Mouse (Mus musculus) embryonic stem cell, embryonic (primary cell): ENCODE measurements around the gene Tspan4.

Experiments used
- CTCF ChIA-PET, 4 experiments: fragments of 300-600 bp in 2 of 4; fragments of 350-600 bp in 2 of 4; sonication (Branson Sonifier 250); formaldehyde crosslinking; loops; one replicate each; lab custom pipeline; 2022; ENCODE audit warnings: inconsistent platforms in 2 of 4; lab: Charles Lee
- POLR2A ChIA-PET, 4 experiments: fragments of 300-600 bp in 2 of 4; fragments of 350-600 bp in 2 of 4; sonication (Branson Sonifier 250); formaldehyde crosslinking; loops; one replicate each; lab custom pipeline; 2022; ENCODE audit warnings: antibody characterized with exemption in 4 of 4, inconsistent platforms in 1 of 4; lab: Charles Lee

Tspan4 gene

GRCm38 (mm10) chr7:141470637-141470944, 4.4 kb upstream of the Tspan4 start:
- CTCF ChIA-PET = interaction anchor here (0.5 to 3.8 kb wide), 6 partner anchors 10 to 67 kb away, joined by 3 to 46 read pairs (median 6); partner anchors contain the start of gene Cracr2b (in 1 of the 4)
- POLR2A ChIA-PET = interaction anchor here in 3 of 4 experiments (0.5 to 38.4 kb wide), 13 partner anchors 3 to 771 kb away, joined by 3 to 944 read pairs (median 5); partner anchors contain the start of genes Cd151 (in 2 of the 3), Cracr2b (in 2 of the 3), Pnpla2 (in 2 of the 3) and Rplp2 (in 2 of the 3)

GRCm38 (mm10) chr7:141471236-141471635, 3.8 kb upstream of the Tspan4 start:
- POLR2A ChIA-PET = interaction anchor here in 3 of 4 experiments (0.7 to 38.4 kb wide), 9 partner anchors 2 to 771 kb away, joined by 3 to 944 read pairs (median 7); partner anchors contain the start of genes Cd151 (in 2 of the 3), Cracr2b (in 2 of the 3), Pnpla2 (in 2 of the 3) and Rplp2 (in 2 of the 3)
- CTCF ChIA-PET = interaction anchor here in 3 of 4 experiments (0.6 to 2.0 kb wide), 5 partner anchors 10 to 626 kb away, joined by 3 to 10 read pairs (median 5); partner anchors contain the start of gene Cracr2b (in 1 of the 3)

DNA sequence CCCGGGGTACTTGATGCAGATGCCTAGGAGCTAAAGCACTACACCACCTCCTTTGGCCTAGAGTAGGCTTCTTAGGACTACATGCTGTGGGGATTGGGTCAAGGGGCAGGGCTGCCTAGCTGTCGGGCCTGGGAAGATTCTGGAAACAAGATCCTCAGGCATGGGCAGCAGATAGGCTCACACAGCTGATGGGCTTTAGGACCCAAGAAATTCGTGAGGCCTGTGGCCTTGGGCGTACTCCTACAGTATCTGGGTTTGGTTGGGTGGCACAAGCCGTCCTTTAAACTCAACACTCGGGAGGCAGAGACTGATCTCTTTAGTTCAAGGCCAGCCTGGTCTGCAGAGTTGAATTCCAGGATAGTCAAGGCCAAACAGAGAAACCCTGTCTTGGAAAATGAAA, 2.8 kb upstream of the Tspan4 start:
- CTCF ChIA-PET = interaction anchor here in 3 of 4 experiments (0.6 to 2.0 kb wide), 5 partner anchors 9 to 77 kb away, joined by 3 to 10 read pairs (median 5); partner anchors contain the start of gene Cracr2b (in 1 of the 3)
- POLR2A ChIA-PET = interaction anchor here in 2 of 4 experiments (0.6 to 38.4 kb wide), 6 partner anchors 1 to 87 kb away, joined by 4 to 944 read pairs (median 293); partner anchors contain the start of genes Cd151 (in 2 of the 2), Cracr2b (in 2 of the 2), Pnpla2 (in 2 of the 2) and Rplp2 (in 2 of the 2)

DNA sequence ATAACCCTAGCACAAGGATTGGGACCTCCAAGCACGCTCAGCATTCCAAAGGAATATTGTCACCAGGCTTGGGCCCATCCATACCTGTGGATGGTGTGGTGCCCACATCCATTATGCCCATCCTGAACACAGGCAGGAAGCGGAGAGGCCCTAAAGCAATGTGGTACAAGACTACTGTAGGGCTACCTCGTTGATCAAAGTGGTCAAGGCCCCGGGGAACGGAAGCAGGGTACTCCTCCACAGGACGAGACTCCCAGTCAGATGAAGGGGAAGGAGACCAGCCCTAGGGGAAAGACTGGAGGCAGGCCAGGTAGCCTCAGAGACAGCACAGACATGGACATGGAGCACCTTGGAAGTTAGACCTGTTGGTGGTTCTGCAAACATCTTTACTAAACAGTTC, 2.3 kb upstream of the Tspan4 start:
- CTCF ChIA-PET = interaction anchor here in 2 of 4 experiments (1.8 to 2.0 kb wide), 2 partner anchors 8 kb away, joined by 7 to 10 read pairs; no protein-coding TSS in a partner anchor
- POLR2A ChIA-PET = interaction anchor here in 2 of 4 experiments (0.8 to 38.4 kb wide), 4 partner anchors 14 to 67 kb away, joined by 3 to 944 read pairs (median 292); partner anchors contain the start of genes Cd151 (in 2 of the 2), Cracr2b (in 2 of the 2), Pnpla2 (in 2 of the 2) and Rplp2 (in 2 of the 2)

DNA sequence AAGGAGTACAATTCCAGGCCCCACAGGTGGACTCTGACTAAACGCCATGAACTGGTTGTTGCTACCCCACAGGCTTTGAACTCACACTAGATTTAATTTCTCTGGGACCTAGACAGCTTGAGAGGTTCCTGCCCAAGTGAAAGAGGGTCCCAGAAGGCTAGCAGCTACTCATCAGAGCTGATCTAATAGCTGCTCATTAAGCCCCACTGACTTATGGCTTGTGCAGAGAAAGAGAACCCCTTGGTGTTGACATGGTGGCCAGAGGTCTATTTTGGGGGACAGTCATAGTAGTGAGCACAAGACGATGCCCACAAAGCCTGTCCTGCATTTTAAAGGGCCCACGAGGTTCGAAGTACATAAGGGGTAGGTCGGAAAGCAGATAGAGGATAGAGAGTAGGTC, 880 bp upstream of the Tspan4 start:
- ChIA-PET CTCF (interaction anchor here in 2 of 4 experiments (0.6 to 1.3 kb wide), 2 partner anchors 15 to 66 kb away, joined by 3 read pairs; no protein-coding TSS in a partner anchor), POLR2A (interaction anchor here (0.7 to 38.4 kb wide), 9 partner anchors 13 to 40 kb away, joined by 3 to 944 read pairs (median 4); partner anchors contain the start of genes Cd151 (in 2 of the 4), Cracr2b (in 2 of the 4), Pnpla2 (in 2 of the 4) and Rplp2 (in 2 of the 4))

- POLR2A ChIA-PET = interaction anchor here in 3 of 4 experiments (0.7 to 38.4 kb wide), 45 partner anchors 8 to 619 kb away, joined by 3 to 944 read pairs (median 4); partner anchors contain the start of genes Chid1 (in 3 of the 3), Pnpla2 (in 3 of the 3), Cd151 (in 2 of the 3) and Cracr2b (in 2 of the 3)
- CTCF ChIA-PET = interaction anchor here in 3 of 4 experiments (0.6 to 2.0 kb wide), 7 partner anchors 9 to 534 kb away, joined by 3 to 9 read pairs (median 4); partner anchors contain the start of genes Cd151 (in 1 of the 3) and Cracr2b (in 1 of the 3)
Measured at GRCm38 (mm10) chr7:141475805-141476158, 742 bp downstream of the Tspan4 start.

- ChIA-PET POLR2A (interaction anchor here (0.6 to 38.4 kb wide), 45 partner anchors 8 to 1550 kb away, joined by 3 to 944 read pairs (median 4); partner anchors contain the start of genes Chid1 (in 3 of the 4), Pnpla2 (in 3 of the 4), Cd151 (in 2 of the 4) and Cracr2b (in 2 of the 4)), CTCF (interaction anchor here (0.6 to 2.0 kb wide), 17 partner anchors 8 to 1335 kb away, joined by 3 to 11 read pairs (median 4); partner anchors contain the start of genes Cd151 (in 1 of the 4), Cracr2b (in 1 of the 4) and Eps8l2 (in 1 of the 4))
Measured at GRCm38 (mm10) chr7:141476226-141476980, 1.4 kb downstream of the Tspan4 start.

GRCm38 (mm10) chr7:141476981-141477370, 1.9 kb downstream of the Tspan4 start:
- CTCF ChIA-PET = interaction anchor here in 3 of 4 experiments (0.6 to 2.0 kb wide), 16 partner anchors 9 to 1336 kb away, joined by 3 to 9 read pairs (median 4); partner anchors contain the start of genes Cracr2b (in 1 of the 3) and Eps8l2 (in 1 of the 3)
- POLR2A ChIA-PET = interaction anchor here in 3 of 4 experiments (0.6 to 38.4 kb wide), 23 partner anchors 8 to 596 kb away, joined by 3 to 944 read pairs (median 5); partner anchors contain the start of genes Pnpla2 (in 3 of the 3), Cd151 (in 2 of the 3), Chid1 (in 2 of the 3) and Cracr2b (in 2 of the 3)

GRCm38 (mm10) chr7:141477578-141478269, 2.7 kb downstream of the Tspan4 start:
- ChIA-PET CTCF (interaction anchor here in 3 of 4 experiments (0.6 to 2.0 kb wide), 10 partner anchors 9 to 538 kb away, joined by 3 to 9 read pairs (median 4); partner anchors contain the start of genes Cracr2b (in 1 of the 3) and Eps8l2 (in 1 of the 3)), POLR2A (interaction anchor here in 3 of 4 experiments (0.6 to 38.4 kb wide), 13 partner anchors 9 to 597 kb away, joined by 3 to 944 read pairs (median 5); partner anchors contain the start of genes Pnpla2 (in 3 of the 3), Cd151 (in 2 of the 3), Chid1 (in 2 of the 3) and Cracr2b (in 2 of the 3))

DNA sequence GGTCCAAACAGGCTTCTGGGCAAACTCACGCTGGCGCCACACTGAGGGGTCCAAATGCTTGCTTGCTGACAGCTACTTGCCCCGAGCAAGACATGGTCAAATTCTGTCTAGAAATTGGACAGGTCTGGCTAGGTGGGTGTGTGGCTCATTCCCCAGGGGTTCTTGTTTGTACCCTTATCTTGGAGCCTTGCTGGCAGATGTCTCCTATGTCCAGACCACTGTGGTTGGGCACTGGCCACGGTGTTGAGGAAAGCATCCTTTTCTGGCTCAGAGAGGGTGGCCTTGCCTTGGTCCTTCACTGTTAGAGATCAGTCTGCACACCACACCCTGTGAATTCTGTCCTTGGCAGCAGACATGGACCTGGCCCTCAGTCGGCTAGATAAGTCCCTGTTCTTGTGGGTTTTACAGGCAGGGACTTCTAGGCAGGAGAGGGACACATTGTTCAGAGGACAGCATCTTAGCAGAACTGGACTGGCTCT, 3.3 kb downstream of the Tspan4 start:
- CTCF ChIA-PET = interaction anchor here in 2 of 4 experiments (0.6 to 1.3 kb wide), 3 partner anchors 10 to 19 kb away, joined by 3 read pairs; no protein-coding TSS in a partner anchor
- POLR2A ChIA-PET = interaction anchor here in 2 of 4 experiments (1.0 to 38.4 kb wide), 5 partner anchors 19 to 69 kb away, joined by 3 to 944 read pairs (median 7); partner anchors contain the start of genes Cd151 (in 2 of the 2), Chid1 (in 2 of the 2), Cracr2b (in 2 of the 2) and Pnpla2 (in 2 of the 2)

DNA sequence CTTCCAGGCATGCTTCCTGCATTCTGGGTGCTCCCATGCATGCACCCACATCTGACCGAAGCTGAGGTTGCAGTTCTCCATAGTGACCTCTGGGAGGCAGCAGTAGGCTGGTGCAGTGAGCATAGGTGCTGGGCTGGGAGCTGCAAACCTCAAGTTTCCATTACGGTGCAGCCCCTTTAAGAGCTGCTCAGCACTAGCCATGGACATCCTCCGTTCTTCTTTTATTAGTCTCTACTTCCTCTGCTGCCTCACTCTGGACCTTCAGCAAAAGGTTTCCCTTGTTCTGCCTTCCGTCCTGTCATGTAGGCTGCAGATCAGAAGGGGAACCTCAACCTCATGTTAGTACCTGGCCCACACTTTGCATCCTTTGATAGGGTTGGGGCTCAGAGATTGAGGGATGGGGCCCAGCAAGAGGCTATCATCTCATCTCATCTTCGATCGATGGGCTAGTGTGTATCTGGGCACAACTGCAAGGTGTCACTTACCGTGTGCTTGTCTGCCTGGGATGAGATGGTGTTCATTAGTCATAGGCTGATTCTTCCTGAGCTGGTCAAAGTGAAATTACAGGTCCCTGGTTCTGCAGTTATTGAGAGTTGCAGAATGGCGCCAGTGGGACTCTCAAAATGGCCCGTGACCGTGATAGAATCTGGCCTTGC, 5.9 kb downstream of the Tspan4 start:
- CTCF ChIA-PET = interaction anchor here (0.5 to 4.7 kb wide), 88 partner anchors 9 to 769 kb away, joined by 3 to 49 read pairs (median 4); partner anchors contain the start of genes Cd151 (in 2 of the 4), Chid1 (in 2 of the 4), Taldo1 (in 2 of the 4) and Cracr2b (in 1 of the 4)

GRCm38 (mm10) chr7:141481498-141482401, 6.7 kb downstream of the Tspan4 start:
- POLR2A ChIA-PET = interaction anchor here in 3 of 4 experiments (0.5 to 38.4 kb wide), 43 partner anchors 8 to 561 kb away, joined by 3 to 944 read pairs (median 5); partner anchors contain the start of genes Chid1 (in 3 of the 3), Pnpla2 (in 3 of the 3), Cd151 (in 2 of the 3) and Cracr2b (in 2 of the 3)
- CTCF ChIA-PET = interaction anchor here (0.5 to 4.7 kb wide), 71 partner anchors 10 to 768 kb away, joined by 3 to 49 read pairs (median 5); partner anchors contain the start of genes Cd151 (in 2 of the 4), Chid1 (in 2 of the 4), Cracr2b (in 2 of the 4) and Dusp8 (in 1 of the 4)

More for the DNA sequence above, 5.9 kb downstream of the Tspan4 start:
- POLR2A ChIA-PET = interaction anchor here in 3 of 4 experiments (0.5 to 38.4 kb wide), 37 partner anchors 9 to 443 kb away, joined by 3 to 944 read pairs (median 5); partner anchors contain the start of genes Chid1 (in 3 of the 3), Pnpla2 (in 3 of the 3), Cd151 (in 2 of the 3) and Cracr2b (in 2 of the 3)

- ChIA-PET POLR2A (interaction anchor here in 3 of 4 experiments (0.5 to 38.4 kb wide), 20 partner anchors 12 to 560 kb away, joined by 3 to 944 read pairs (median 5); partner anchors contain the start of genes Cd151 (in 2 of the 3), Chid1 (in 2 of the 3), Cracr2b (in 2 of the 3) and Deaf1 (in 1 of the 3)), CTCF (interaction anchor here in 2 of 4 experiments (1.1 to 4.7 kb wide), 13 partner anchors 9 to 273 kb away, joined by 3 to 49 read pairs (median 9); partner anchors contain the start of genes Cd151 (in 2 of the 2), Chid1 (in 2 of the 2) and Cracr2b (in 1 of the 2))
Measured at GRCm38 (mm10) chr7:141482531-141483024, 7.5 kb downstream of the Tspan4 start.
